Mouse (Mus musculus) heart, embryonic 16.5 days (tissue): ENCODE data around the gene Slc45a2. TPM values are rescaled to one million over a fixed set of nuclear protein-coding genes. Genes with fewer than 3 reads are reported as not detected.
A peak's percentile ranks its signal among the peaks of the same experiment; 100 is the strongest.

ENCODE experiments used
- ATAC-seq: fragments of 200-750 bp; cut with Nextera tagmentation; replicated peaks from 2 replicates; pipeline ENCODE4 v1.8.0; 2017; ENCODE audit warnings: moderate number of reproducible peaks; ENCODE audit not compliant: insufficient read depth, low FRiP score; ENCODE audit errors: extremely low read depth
- H3K27ac ChIP-seq: fragments of 300-500 bp; sonication (generic); 2 replicates; pipeline ENCODE4 v1.5.1; 2014; ENCODE audit warnings: mild to moderate bottlenecking, low read length, control low read depth, moderate library complexity
- H3K27me3 ChIP-seq: fragments of 300-500 bp; sonication (generic); 2 replicates; pipeline ENCODE4 v1.6.1; 2014; ENCODE audit warnings: low read length, mixed read lengths; ENCODE audit not compliant: control insufficient read depth, insufficient read depth
- H3K36me3 ChIP-seq: fragments of 300-500 bp; sonication (generic); 2 replicates; pipeline ENCODE4 v1.6.1; 2014; ENCODE audit not compliant: control insufficient read depth, insufficient read depth
- H3K4me1 ChIP-seq: fragments of 300-500 bp; sonication (generic); 2 replicates; pipeline ENCODE4 v1.6.1; 2014; ENCODE audit warnings: low read length, mixed read lengths; ENCODE audit not compliant: control insufficient read depth, insufficient read depth
- H3K4me2 ChIP-seq: fragments of 300-500 bp; sonication (generic); 2 replicates; pipeline ENCODE4 v1.6.1; 2014; ENCODE audit warnings: low read depth, mild to moderate bottlenecking, control low read depth, low read length
- H3K4me3 ChIP-seq: fragments of 300-500 bp; sonication (generic); 2 replicates; pipeline ENCODE4 v1.5.1; 2014; ENCODE audit warnings: mild to moderate bottlenecking, control low read depth, low read length
- H3K9ac ChIP-seq: fragments of 300-500 bp; sonication (generic); 2 replicates; pipeline ENCODE4 v1.6.1; 2014; ENCODE audit warnings: low read length, control low read depth
- H3K9me3 ChIP-seq: fragments of 300-500 bp; sonication (generic); replicated peaks from 2 replicates; pipeline ENCODE4 v1.6.1; 2016; ENCODE audit warnings: low read length; ENCODE audit not compliant: control insufficient read depth
- WGBS: fragments of 180-500 bp; shearing (Covaris S2); extraction: QIAGEN DNeasy Blood & Tissue Kit; methylation state at CpG from one replicate; pipeline ENCODE4 v1.1.7; 2014; 5-methylcytosine and 5-hydroxymethylcytosine counted together
- polyA plus RNA-seq: library from polyadenylated mRNA; unstranded; fragments of >200 nt; fragmentation: Nextera tagmentation; extraction: Ambion mirVana; gene quantifications from 2 replicates; pipeline ENCODE4 v1.2.1, GENCODE M21; 2015

The Slc45a2 gene
- polyA plus RNA-seq, 1 experiment from 2014 or later, result not detected

DNA sequence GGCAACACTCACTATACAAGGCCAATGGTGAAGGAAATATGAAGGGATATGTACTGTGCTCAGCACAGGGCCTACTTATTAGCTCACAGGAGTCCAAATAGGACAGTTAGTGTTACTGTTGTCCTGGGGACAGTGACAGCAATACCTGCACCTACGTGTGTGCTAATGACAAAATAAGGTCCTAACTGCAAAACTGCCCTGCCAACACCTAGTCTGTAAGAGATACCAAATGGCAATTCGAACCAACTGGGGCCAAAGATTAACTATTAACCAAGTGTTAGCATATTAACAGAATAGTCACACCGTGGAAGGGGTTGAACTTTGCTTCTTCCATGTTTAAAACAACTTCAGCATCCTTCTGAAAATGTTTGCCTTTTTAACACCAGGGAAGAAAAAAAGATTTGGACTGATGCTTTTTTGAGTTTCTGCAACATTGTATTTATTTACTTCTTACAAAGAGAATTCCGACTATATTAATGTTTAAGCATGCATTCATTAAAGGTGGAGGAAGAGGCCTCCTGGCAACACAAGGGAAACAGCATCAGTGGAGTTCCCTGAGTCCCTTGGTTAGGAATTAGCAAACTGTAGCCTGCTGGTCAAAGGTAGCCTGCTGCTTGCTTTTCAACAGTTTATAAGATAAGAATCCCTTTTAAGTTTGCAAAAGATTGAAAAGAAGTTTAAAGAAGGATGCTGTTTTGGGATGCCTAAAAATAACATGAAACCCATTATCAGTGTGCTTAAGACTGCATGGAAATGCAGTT lies 26.5 kb downstream of the Slc45a2 start:
- no peaks in the 10 kb centered on the region for H3K27me3 ChIP-seq
- no peaks in the 10 kb centered on the region for H3K4me1 ChIP-seq
- H3K36me3 ChIP-seq, result no peaks in the 10 kb centered on the region
- ATAC-seq, result no peak
- WGBS, result 63% methylated on average over 4 of the region's 4 CpGs
- H3K27ac ChIP-seq, result no peak overlapping the region
- H3K4me3 ChIP-seq, result no peak overlapping the region
- H3K4me2 ChIP-seq, result no peak overlapping the region
- no peak overlapping the region for H3K9ac ChIP-seq
- H3K9me3 ChIP-seq, result no peaks in the 10 kb centered on the region

DNA sequence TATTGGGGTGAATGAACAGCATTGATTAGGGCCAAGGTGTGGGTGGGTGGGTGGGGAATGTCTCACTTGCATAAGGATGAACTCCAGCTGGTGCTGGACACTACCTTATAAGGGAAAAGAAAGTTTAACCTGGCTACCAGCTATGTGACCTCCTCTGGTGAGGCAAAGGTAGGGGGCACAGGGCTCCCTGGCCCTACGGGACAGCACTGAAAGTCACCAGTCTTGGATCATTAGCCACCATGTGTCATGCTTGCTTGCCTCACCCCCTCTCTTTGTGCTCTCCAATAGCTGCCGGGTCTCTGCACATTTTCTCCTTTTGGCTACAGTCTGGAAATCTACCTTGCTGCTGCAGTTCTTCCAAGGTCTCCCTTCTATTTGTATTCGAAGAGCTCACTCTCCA lies 29.7 kb downstream of the Slc45a2 start:
- Histone ChIP-seq H3K27ac (no peak overlapping the region), H3K9ac (no peak overlapping the region), H3K27me3 (peaks cover 15% of the 10 kb centered on the region), H3K4me3 (no peak overlapping the region), H3K36me3 (no peaks in the 10 kb centered on the region), H3K9me3 (no peaks in the 10 kb centered on the region), H3K4me2 (no peak overlapping the region), H3K4me1 (no peaks in the 10 kb centered on the region)
- no peak for ATAC-seq
- WGBS, result 67% methylated on average over 3 of the region's 3 CpGs

DNA sequence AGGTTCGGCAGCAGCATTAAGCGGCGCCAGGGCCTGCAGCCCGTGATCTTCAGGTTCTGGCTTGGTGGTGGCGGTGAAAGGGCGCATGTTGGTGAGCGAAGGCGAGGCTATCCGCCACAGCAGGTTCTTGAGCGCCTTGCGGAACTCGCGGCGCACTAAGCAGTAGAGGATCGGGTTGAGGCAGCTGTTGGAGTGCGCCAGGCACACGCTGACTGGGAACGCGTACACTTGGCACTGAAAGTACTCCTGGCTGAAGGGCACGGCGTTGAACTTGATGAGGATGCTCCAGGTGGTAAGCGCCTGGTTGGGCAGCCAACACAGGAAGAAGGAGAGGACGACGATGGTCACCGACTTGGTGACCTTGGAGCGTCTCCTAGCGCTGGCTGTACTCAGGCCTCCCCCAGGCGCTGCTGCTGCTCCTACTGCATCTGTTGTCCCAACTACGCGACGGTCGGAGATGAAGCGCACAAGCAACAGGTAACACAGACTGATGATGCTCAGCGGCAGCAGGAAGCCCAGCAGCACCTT lies 35.5 kb downstream of the Slc45a2 start:
- Histone ChIP-seq H3K4me2 (peak overlapping the region; percentile 69), H3K36me3 (no peaks in the 10 kb centered on the region), H3K27ac (no peak overlapping the region), H3K9ac (no peak overlapping the region), H3K4me1 (peaks cover 8% of the 10 kb centered on the region; the same call in 1 of the 2 replicates), H3K27me3 (peaks cover 47% of the 10 kb centered on the region), H3K4me3 (peak overlapping the region; percentile 53), H3K9me3 (no peaks in the 10 kb centered on the region)
- no peak for ATAC-seq
- WGBS, result 5% methylated on average over 34 of the region's 34 CpGs

DNA sequence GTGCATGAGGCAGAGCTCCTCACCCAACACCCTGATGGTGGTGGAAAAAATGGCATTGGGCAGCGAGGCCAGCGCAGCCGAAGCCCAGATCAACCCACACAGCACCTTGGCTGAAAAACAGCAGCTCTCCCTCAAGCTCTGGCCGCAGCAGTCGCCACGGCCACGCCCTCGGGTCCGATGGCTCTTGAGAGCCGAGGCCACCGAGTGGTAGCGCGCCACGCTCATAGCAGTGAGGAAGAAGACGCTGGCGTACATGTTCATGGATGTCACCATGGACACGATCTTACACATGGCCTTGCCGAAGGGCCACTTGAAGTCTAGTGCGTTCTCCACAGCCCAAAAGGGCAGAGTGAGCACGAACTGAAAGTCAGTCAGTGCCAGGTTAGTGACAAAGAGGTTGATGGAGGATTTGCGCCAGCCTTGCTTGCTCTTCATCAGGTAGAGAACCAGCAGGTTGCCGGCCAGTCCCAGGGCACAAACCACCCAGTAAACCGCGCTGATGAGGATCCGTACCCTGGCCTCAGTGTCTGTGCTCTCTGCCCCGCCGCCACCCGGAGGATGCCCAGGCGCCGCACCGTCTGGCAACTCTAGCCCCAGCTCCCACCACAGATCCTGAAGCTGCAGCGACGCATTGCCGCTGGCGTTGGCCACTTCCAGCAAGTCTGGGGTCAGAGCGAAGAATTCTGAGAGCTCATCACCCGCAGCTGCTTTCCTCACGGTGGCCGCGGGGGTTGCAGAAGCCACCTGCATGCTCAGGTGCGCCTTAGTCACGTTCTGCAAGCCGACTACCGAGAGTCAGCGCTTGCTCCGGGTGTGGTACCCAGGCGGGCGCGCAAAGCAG lies 36.2 kb downstream of the Slc45a2 start:
- no peak overlapping the region for H3K9ac ChIP-seq

DNA sequence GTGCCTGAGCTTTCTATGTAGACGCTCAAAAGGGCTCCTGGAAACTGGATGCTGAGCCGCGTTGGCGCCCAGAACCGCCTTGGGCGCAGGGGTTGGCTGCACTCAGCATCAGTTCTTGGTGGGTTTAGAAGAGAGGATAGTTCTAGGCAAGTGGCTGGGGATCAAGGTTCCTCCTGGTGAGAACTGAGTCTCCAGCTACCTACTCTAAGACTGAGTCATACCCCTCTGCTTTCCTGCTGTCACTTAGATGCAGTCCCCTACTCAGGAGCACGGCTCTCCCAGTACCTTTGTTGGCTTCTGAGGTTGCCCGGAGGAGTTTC lies 36.8 kb downstream of the Slc45a2 start:
- Histone ChIP-seq H3K27ac (no peak overlapping the region), H3K36me3 (no peaks in the 10 kb centered on the region), H3K27me3 (peaks cover 47% of the 10 kb centered on the region), H3K4me1 (peaks cover 8% of the 10 kb centered on the region; the same call in 1 of the 2 replicates), H3K4me2 (peak overlapping the region; percentile 69), H3K4me3 (peak overlapping the region; percentile 53), H3K9me3 (no peaks in the 10 kb centered on the region), H3K9ac (no peak overlapping the region)
- WGBS, result 5% methylated on average over 8 of the region's 8 CpGs
- ATAC-seq, result no peak

More for the DNA sequence above, 36.2 kb downstream of the Slc45a2 start:
- 4% methylated on average over 49 of the region's 49 CpGs for WGBS
- no peak overlapping the region for H3K27ac ChIP-seq
- peaks cover 47% of the 10 kb centered on the region for H3K27me3 ChIP-seq
- H3K4me2 ChIP-seq, result peak overlapping the region; percentile 69
- H3K9me3 ChIP-seq, result no peaks in the 10 kb centered on the region
- peak overlapping the region; percentile 53 for H3K4me3 ChIP-seq
- peaks cover 8% of the 10 kb centered on the region; the same call in 1 of the 2 replicates for H3K4me1 ChIP-seq
- H3K36me3 ChIP-seq, result no peaks in the 10 kb centered on the region
- no peak for ATAC-seq

DNA sequence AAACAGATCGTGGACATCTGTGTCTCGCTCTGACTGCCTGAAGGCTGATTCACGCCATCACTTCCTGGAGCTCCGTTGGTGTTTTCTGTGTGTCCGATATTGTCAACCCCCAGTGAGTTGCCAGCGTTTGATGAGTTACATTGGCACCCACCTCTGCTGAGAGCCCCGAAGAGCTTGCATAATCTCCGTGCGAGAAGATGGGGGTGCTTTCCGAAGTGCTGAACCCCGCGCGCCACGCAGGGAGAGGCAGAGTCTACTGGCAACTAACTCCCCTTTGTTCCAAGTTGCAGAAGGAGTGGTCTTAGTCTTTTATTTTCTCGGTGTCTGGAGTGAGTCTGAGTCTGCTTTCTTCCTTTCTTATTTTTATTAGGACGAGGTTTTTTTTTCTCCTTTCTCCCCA lies 37.2 kb downstream of the Slc45a2 start, which contains the start of gene Rxfp3:
Gene Rxfp3 (minus strand): TSS at position 281 of the 400 bp plus-strand sequence.
- ATAC-seq, result no peak
- Histone ChIP-seq H3K4me2 (peak within 1 kb of the TSS; percentile 69), H3K4me3 (peak within 1 kb of the TSS; percentile 53), H3K36me3 (no peaks in the 10 kb centered on the region), H3K27me3 (peaks cover 47% of the 10 kb centered on the region), H3K27ac (no peak within 1 kb of the TSS), H3K9me3 (no peaks in the 10 kb centered on the region), H3K4me1 (peaks cover 8% of the 10 kb centered on the region; the same call in 1 of the 2 replicates), H3K9ac (no peak within 1 kb of the TSS)
- 4% methylated on average over 16 of the region's 16 CpGs for WGBS

DNA sequence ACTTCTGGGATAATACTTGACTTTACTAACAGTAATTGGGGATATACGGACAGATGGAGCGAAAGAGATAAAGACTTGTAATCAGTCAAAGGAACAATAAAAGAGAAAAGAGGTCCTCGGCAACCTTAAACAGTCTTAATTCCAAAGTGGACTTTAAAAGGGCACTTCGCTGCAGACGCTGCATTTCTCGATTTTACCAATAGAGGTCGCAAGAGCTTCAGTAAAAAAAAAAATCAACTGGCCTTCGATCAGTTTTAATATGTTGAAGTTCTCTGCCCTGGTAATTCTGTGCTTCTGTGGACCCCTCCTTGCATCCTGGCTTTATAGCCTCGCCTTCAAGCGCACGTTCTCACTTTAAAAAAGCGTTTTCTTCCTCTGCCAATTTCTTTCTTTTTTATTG lies 38.0 kb downstream of the Slc45a2 start:
- no peak for ATAC-seq
- no peak overlapping the region for H3K4me2 ChIP-seq
- H3K4me1 ChIP-seq, result peaks cover 8% of the 10 kb centered on the region; the same call in 1 of the 2 replicates
- H3K27me3 ChIP-seq, result peaks cover 47% of the 10 kb centered on the region
- no peak overlapping the region for H3K9ac ChIP-seq
- H3K27ac ChIP-seq, result no peak overlapping the region
- 2% methylated on average over 12 of the region's 12 CpGs for WGBS
- H3K36me3 ChIP-seq, result no peaks in the 10 kb centered on the region
- H3K4me3 ChIP-seq, result no peak overlapping the region
- no peaks in the 10 kb centered on the region for H3K9me3 ChIP-seq

DNA sequence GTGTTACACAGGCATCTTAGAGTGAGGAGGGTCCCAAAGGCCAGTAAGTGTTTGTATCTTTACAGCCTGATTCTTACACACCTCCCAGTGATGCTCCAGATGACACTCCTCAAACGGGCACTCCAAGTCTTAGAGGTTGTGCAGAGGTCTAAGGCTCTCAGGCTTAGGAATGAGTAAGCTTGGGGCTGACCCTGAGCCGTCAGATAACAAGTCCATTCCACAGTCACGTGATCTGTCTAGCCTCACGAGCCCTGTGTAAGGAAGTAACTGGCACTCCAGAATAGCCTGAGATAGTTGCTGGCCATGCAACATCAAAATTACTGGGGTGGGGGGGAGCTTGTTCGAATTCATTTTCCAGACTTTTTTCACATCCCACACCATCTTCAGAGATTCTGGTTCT lies 39.5 kb downstream of the Slc45a2 start:
- Histone ChIP-seq H3K27ac (no peak overlapping the region), H3K9ac (no peak overlapping the region), H3K4me2 (no peak overlapping the region), H3K4me3 (no peak overlapping the region), H3K36me3 (no peaks in the 10 kb centered on the region), H3K9me3 (no peaks in the 10 kb centered on the region), H3K27me3 (peaks cover 33% of the 10 kb centered on the region), H3K4me1 (peaks cover 8% of the 10 kb centered on the region; the same call in 1 of the 2 replicates)
- WGBS, result 26% methylated on average over 5 of the region's 5 CpGs
- no peak for ATAC-seq

DNA sequence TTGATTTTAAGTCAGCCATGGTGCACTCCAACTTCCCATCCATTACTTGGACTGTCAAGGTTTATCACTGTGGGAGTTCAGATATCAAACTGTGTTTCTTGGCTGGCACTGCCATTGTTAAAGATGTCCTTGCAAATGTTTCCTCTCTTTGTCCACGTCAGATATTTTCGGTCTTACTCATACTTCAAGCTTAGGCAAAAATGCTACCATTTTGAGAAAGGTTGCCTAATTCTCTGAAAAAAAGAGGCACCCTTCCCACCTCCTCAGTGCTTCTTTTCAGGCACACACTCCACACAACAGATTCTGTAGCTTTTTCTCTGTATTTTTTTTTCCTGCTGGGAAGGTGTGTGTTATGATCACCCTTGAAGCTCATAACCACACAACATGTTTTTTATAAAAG lies 40.7 kb downstream of the Slc45a2 start:
- 58% methylated on average over 2 of the region's 2 CpGs for WGBS
- Histone ChIP-seq H3K27me3 (peaks cover 22% of the 10 kb centered on the region), H3K36me3 (no peaks in the 10 kb centered on the region), H3K4me2 (no peak overlapping the region), H3K4me1 (peaks cover 6% of the 10 kb centered on the region; the same call in 1 of the 2 replicates), H3K9me3 (no peaks in the 10 kb centered on the region), H3K27ac (no peak overlapping the region), H3K9ac (no peak overlapping the region), H3K4me3 (no peak overlapping the region)
- ATAC-seq, result no peak
